ENCODE assay signal across 8 mouse cellular contexts in genomic region chr10:41488877-41489276, GRCm38 (mm10). TPM values are rescaled to one million over a fixed set of nuclear protein-coding genes. Genes with fewer than 3 reads are reported as not detected.
A peak's percentile ranks its signal among the peaks of the same experiment; 100 is the strongest.
DNase-seq lines count a peak whose midpoint lies in the region; ATAC-seq and TF ChIP-seq lines count a peak whose summit lies in the region.

No protein-coding gene starts in this region.

- H3K9me3 ChIP-seq in CH12.LX (replicated peaks; ENCODE audit: low read length): no peaks in the 10 kb centered on the region
- no peaks in the 10 kb centered on the region for H3K9me3 ChIP-seq in heart, embryonic 16.5 days (replicated peaks; ENCODE audit: control insufficient read depth, low read length)

- 22% methylated on average over 7 of the region's 7 CpGs for WGBS in heart, adult 2 months
- 32% methylated on average over 7 of the region's 7 CpGs for WGBS in heart, embryonic 16.5 days

- H3K9ac ChIP-seq in heart, adult 2 months (ENCODE audit: low read depth, low read length): peak overlapping the region; percentile 78
- H3K9ac ChIP-seq in CH12.LX (ENCODE audit: insufficient read depth, low read depth): no peak overlapping the region
- H3K9ac ChIP-seq in heart, embryonic 16.5 days (ENCODE audit: low read length): peak overlapping the region; percentile 83

- peaks cover 7% of the 10 kb centered on the region for H3K4me1 ChIP-seq in heart, adult 2 months (ENCODE audit: control insufficient read depth, insufficient read depth, low read length)
- peaks cover 4 to 17% of the 10 kb centered on the region in 2 experiments; a peak in 3 of 4 replicates for H3K4me1 ChIP-seq in CH12.LX (ENCODE audit: control insufficient read depth in 1 of 2, insufficient read depth in 2 of 2)
- H3K4me1 ChIP-seq in heart, embryonic 16.5 days (ENCODE audit: control insufficient read depth, insufficient read depth, low read length): peaks cover 12% of the 10 kb centered on the region

- H3K79me2 ChIP-seq in heart, adult 2 months (replicated peaks; ENCODE audit: control insufficient read depth, insufficient read depth, low read length): no peaks in the 10 kb centered on the region; the same call in 1 of the 2 replicates
- H3K79me2 ChIP-seq in CH12.LX (replicated peaks; ENCODE audit: control insufficient read depth, extremely low read depth, insufficient read depth, poor library complexity, severe bottlenecking): no peaks in the 10 kb centered on the region

- dilution Hi-C loops in CH12.LX (cut with MboI; ENCODE audit: extremely low pct_ligation_motif_present, extremely low pct_unique_long_range_greater_than_20kb, low sequenced_read_pairs): no loop called here

- no peak overlapping the region for H3K27ac ChIP-seq in heart, adult 2 months
- H3K27ac ChIP-seq in CH12.LX (ENCODE audit: insufficient read depth, low read depth): no peak overlapping the region
- H3K27ac ChIP-seq in heart, embryonic 16.5 days (ENCODE audit: low read length): no peak overlapping the region

- H3K36me3 ChIP-seq in heart, adult 2 months (ENCODE audit: control insufficient read depth, insufficient read depth, low read length): no peaks in the 10 kb centered on the region
- H3K36me3 ChIP-seq in CH12.LX (replicated peaks in 1 of 2; ENCODE audit: control insufficient read depth in 1 of 2, insufficient read depth in 1 of 2, low read length in 1 of 2): peaks cover 42 to 54% of the 10 kb centered on the region in 2 experiments
- peaks cover 30% of the 10 kb centered on the region for H3K36me3 ChIP-seq in heart, embryonic 16.5 days (ENCODE audit: control insufficient read depth, insufficient read depth)

- no peak for ATAC-seq in heart, embryonic 16.5 days (replicated peaks; ENCODE audit: extremely low read depth, insufficient read depth, low FRiP score)
- 0 out of 2 replicates have a peak, but pooled peaks have one; percentile 16 for ATAC-seq in megakaryocyte, adult 5-6 weeks (ENCODE audit: poor library complexity, severe bottlenecking)

- TF ChIP-seq EP300 in heart, adult 2 months (IDR thresholded peaks at IDR 0.05; ENCODE audit: insufficient read depth, low read depth, low read length): no peak
- TF ChIP-seq EP300 in CH12.LX (IDR thresholded peaks at IDR 0.05; ENCODE audit: low read length): no peak

- in situ Hi-C loops in CH12.LX (cut with MboI; ENCODE audit: low pct_ligation_motif_present, low pct_unique_long_range_greater_than_20kb, low sequenced_read_pairs): no loop called here

- no peak for TF ChIP-seq RAD21 in CH12.LX (IDR thresholded peaks at IDR 0.05; ENCODE audit: low read depth, low read length)

- H3K4me2 ChIP-seq in CH12.LX (ENCODE audit: insufficient read depth, low read depth, poor library complexity, severe bottlenecking): peak overlapping the region; percentile 60; the same call in 1 of the 2 replicates
- H3K4me2 ChIP-seq in heart, embryonic 16.5 days (ENCODE audit: low read depth, low read length): peak overlapping the region; percentile 100

- H3K4me3 ChIP-seq in heart, adult 2 months: peak overlapping the region; percentile 75
- H3K4me3 ChIP-seq in CH12.LX (replicated peaks in 1 of 3; ENCODE audit: low read depth in 2 of 3, low read length in 2 of 3, poor library complexity in 1 of 3): no peak overlapping the region
- peak overlapping the region; percentile 75 for H3K4me3 ChIP-seq in heart, embryonic 16.5 days (ENCODE audit: low read length)

- no peak for TF ChIP-seq POLR2A in heart, adult 2 months (IDR thresholded peaks at IDR 0.05; ENCODE audit: insufficient read depth, low read depth, low read length)
- TF ChIP-seq POLR2A in CH12.LX (IDR thresholded peaks at IDR 0.05; ENCODE audit: low read depth, low read length): no peak

- no peak for TF ChIP-seq CTCF in heart, adult 2 months (IDR thresholded peaks at IDR 0.05)
- no peak for TF ChIP-seq CTCF in CH12.LX (conservative IDR thresholded peaks at IDR 0.05 in 1 of 2, IDR thresholded peaks at IDR 0.05 in 1 of 2; ENCODE audit: low read depth in 2 of 2, low read length in 2 of 2)

- intact Hi-C loops in heart, adult 2 months (cut with DNase I): no loop called here
- intact Hi-C loops in heart, postnatal 14 days (cut with DNase I): no loop called here

- no peaks in the 10 kb centered on the region for H3K27me3 ChIP-seq in heart, adult 2 months (ENCODE audit: control insufficient read depth, insufficient read depth, low read length)
- no peaks in the 10 kb centered on the region for H3K27me3 ChIP-seq in CH12.LX (replicated peaks)
- no peaks in the 10 kb centered on the region for H3K27me3 ChIP-seq in heart, embryonic 16.5 days (ENCODE audit: control insufficient read depth, insufficient read depth, low read length)

- DNase-seq in heart, adult 2 months: no peak
- no peak for DNase-seq in heart, postnatal 14 days
- DNase-seq in CH12.LX (ENCODE audit: extremely low read depth): no peak
- no peak for DNase-seq in adrenal gland, postnatal 25 days
- DNase-seq in cerebellum, postnatal 36 days: no peak
- DNase-seq in urinary bladder, adult 18-20 months (ENCODE audit: low spot score in 2 of 2): no peak

TF ChIP-seq in CH12.LX, 34 proteins besides CTCF, POLR2A, EP300 and RAD21 (continues in another document):
- TF ChIP-seq HCFC1 (IDR thresholded peaks at IDR 0.05; ENCODE audit: low read depth, low read length): no peak
- no peak for TF ChIP-seq MAFK (IDR thresholded peaks at IDR 0.05; ENCODE audit: insufficient replicate concordance, low read length)
- no peak for TF ChIP-seq MYC (IDR thresholded peaks at IDR 0.05; ENCODE audit: low read depth, low read length)
- no peak for TF ChIP-seq ELF1 (IDR thresholded peaks at IDR 0.05; ENCODE audit: low read depth, low read length)
- TF ChIP-seq CHD1 (IDR thresholded peaks at IDR 0.05; ENCODE audit: low read depth, low read length): no peak
- no peak for TF ChIP-seq USF2 (conservative IDR thresholded peaks at IDR 0.05; ENCODE audit: low read depth, low read length)
- TF ChIP-seq SMC3 (IDR thresholded peaks at IDR 0.05; ENCODE audit: low read depth, low read length): no peak
- TF ChIP-seq JUN (IDR thresholded peaks at IDR 0.05; ENCODE audit: insufficient read depth, low read depth, low read length): no peak
- no peak for TF ChIP-seq USF1 (IDR thresholded peaks at IDR 0.05; ENCODE audit: low read depth, low read length)
- TF ChIP-seq CHD2 (IDR thresholded peaks at IDR 0.05; ENCODE audit: low read length): no peak
- no peak for TF ChIP-seq ZMIZ1 (IDR thresholded peaks at IDR 0.05; ENCODE audit: low read depth, low read length)
- no peak for TF ChIP-seq IRF4 (IDR thresholded peaks at IDR 0.05; ENCODE audit: low read depth, low read length)

RNA-seq across cellular contexts. Expression of gene Smpd2, which starts 1.3 kb away (rescaled TPM):
- 10 to 100 TPM; 31.8 to 36.2 TPM for total RNA-seq in heart, adult 2 months (2021)
- polyA plus RNA-seq in heart, adult 2 months (2012; rRNA removed): 60.2 and 60.8 TPM in 2 replicates
- total RNA-seq in heart, postnatal 14 days (2021): 10 to 100 TPM; 42.8 to 45.3 TPM
- total RNA-seq in CH12.LX (2012; rRNA removed): 15.4 and 15.7 TPM in 2 replicates
- total RNA-seq in CH12.LX (2014; rRNA removed): 8.9 and 11.0 TPM in 2 replicates
- 11.1 and 11.3 TPM in 2 replicates for polyA plus RNA-seq in CH12.LX (2012; ENCODE audit: insufficient read length, low read depth)
- polyA plus RNA-seq in heart, embryonic 16.5 days (2015; fragmentation: Nextera tagmentation; extraction: Ambion mirVana): 55.0 and 59.3 TPM in 2 replicates
- 9.4 and 14.3 TPM in 2 replicates for total RNA-seq in megakaryocyte, adult 5-6 weeks (2015)
- total RNA-seq in megakaryocyte, adult 5-6 weeks (2017): 10.9 and 11.3 TPM in 2 replicates
- 27.2 and 36.3 TPM in 2 replicates for total RNA-seq in adrenal gland, postnatal 25 days (2021)

RNA-seq across cellular contexts. Expression of gene Ppil6, which starts 1.4 kb away (rescaled TPM):
- total RNA-seq in heart, adult 2 months (2021): 1 to 10 TPM in 1 of 2 experiments, under 1 TPM in 1; 0.84 to 1.7 TPM
- polyA plus RNA-seq in heart, adult 2 months (2012; rRNA removed): 0.59 and 1.2 TPM in 2 replicates
- total RNA-seq in heart, postnatal 14 days (2021): 1 to 10 TPM; 1.6 to 3.0 TPM
- total RNA-seq in CH12.LX (2012; rRNA removed): not detected in 2 replicates
- total RNA-seq in CH12.LX (2014; rRNA removed): not detected in 2 replicates
- not detected in 2 replicates for polyA plus RNA-seq in CH12.LX (2012; ENCODE audit: insufficient read length, low read depth)
- 1.3 and 1.4 TPM in 2 replicates for polyA plus RNA-seq in heart, embryonic 16.5 days (2015; fragmentation: Nextera tagmentation; extraction: Ambion mirVana)
- total RNA-seq in megakaryocyte, adult 5-6 weeks (2015): 1.2 and 1.3 TPM in 2 replicates
- not detected in 2 replicates for total RNA-seq in megakaryocyte, adult 5-6 weeks (2017)
- 1.7 TPM in 1 of 2 replicates, not detected in the other for total RNA-seq in adrenal gland, postnatal 25 days (2021)

RNA-seq across cellular contexts. Expression of gene Mical1, which starts 12.8 kb away (rescaled TPM):
- 10 to 100 TPM in 1 of 2 experiments, 1 to 10 TPM in 1; 9.6 to 11.0 TPM for total RNA-seq in heart, adult 2 months (2021)
- polyA plus RNA-seq in heart, adult 2 months (2012; rRNA removed): 18.5 and 20.3 TPM in 2 replicates
- total RNA-seq in heart, postnatal 14 days (2021): 10 to 100 TPM; 20.6 to 20.8 TPM
- total RNA-seq in CH12.LX (2012; rRNA removed): 36.3 and 37.7 TPM in 2 replicates
- 22.5 and 23.0 TPM in 2 replicates for total RNA-seq in CH12.LX (2014; rRNA removed)
- 67.4 and 70.2 TPM in 2 replicates for polyA plus RNA-seq in CH12.LX (2012; ENCODE audit: insufficient read length, low read depth)
- 37.7 and 42.5 TPM in 2 replicates for polyA plus RNA-seq in heart, embryonic 16.5 days (2015; fragmentation: Nextera tagmentation; extraction: Ambion mirVana)
- total RNA-seq in megakaryocyte, adult 5-6 weeks (2015): 48.0 and 57.5 TPM in 2 replicates
- 59.9 and 60.7 TPM in 2 replicates for total RNA-seq in megakaryocyte, adult 5-6 weeks (2017)
- 10.4 and 11.8 TPM in 2 replicates for total RNA-seq in adrenal gland, postnatal 25 days (2021)

RNA-seq across cellular contexts. Expression of gene Cd164, which starts 30.3 kb away (rescaled TPM):
- 100 to 1,000 TPM; 137 to 151 TPM for total RNA-seq in heart, adult 2 months (2021)
- polyA plus RNA-seq in heart, adult 2 months (2012; rRNA removed): 131 and 193 TPM in 2 replicates
- total RNA-seq in heart, postnatal 14 days (2021): 100 to 1,000 TPM; 140 to 155 TPM
- total RNA-seq in CH12.LX (2012; rRNA removed) (41.0 and 43.6 TPM in 2 replicates), CH12.LX (2014; rRNA removed) (140 and 151 TPM in 2 replicates)
- 163 and 191 TPM in 2 replicates for polyA plus RNA-seq in CH12.LX (2012; ENCODE audit: insufficient read length, low read depth)
- polyA plus RNA-seq in heart, embryonic 16.5 days (2015; fragmentation: Nextera tagmentation; extraction: Ambion mirVana): 179 and 196 TPM in 2 replicates
- 161 and 188 TPM in 2 replicates for total RNA-seq in megakaryocyte, adult 5-6 weeks (2015)
- total RNA-seq in megakaryocyte, adult 5-6 weeks (2017): 115 and 135 TPM in 2 replicates
- 213 and 238 TPM in 2 replicates for total RNA-seq in adrenal gland, postnatal 25 days (2021)

RNA-seq across cellular contexts. Expression of gene Zbtb24, which starts 38.7 kb away (rescaled TPM):
- 1 to 10 TPM; 6.9 to 7.9 TPM for total RNA-seq in heart, adult 2 months (2021)
- 6.0 and 8.7 TPM in 2 replicates for polyA plus RNA-seq in heart, adult 2 months (2012; rRNA removed)
- 1 to 10 TPM; 9.6 to 9.8 TPM for total RNA-seq in heart, postnatal 14 days (2021)
- total RNA-seq in CH12.LX (2012; rRNA removed) (11.4 and 11.7 TPM in 2 replicates), CH12.LX (2014; rRNA removed) (14.3 and 15.2 TPM in 2 replicates)
- 10.5 and 11.8 TPM in 2 replicates for polyA plus RNA-seq in CH12.LX (2012; ENCODE audit: insufficient read length, low read depth)
- 12.9 and 14.4 TPM in 2 replicates for polyA plus RNA-seq in heart, embryonic 16.5 days (2015; fragmentation: Nextera tagmentation; extraction: Ambion mirVana)
- 9.3 and 12.6 TPM in 2 replicates for total RNA-seq in megakaryocyte, adult 5-6 weeks (2015)
- total RNA-seq in megakaryocyte, adult 5-6 weeks (2017): 22.3 and 26.2 TPM in 2 replicates
- total RNA-seq in adrenal gland, postnatal 25 days (2021): 21.8 and 26.0 TPM in 2 replicates

Comparison
In these comparisons a context has a peak if more than half of its experiments do, and no peak if none do; other contexts are left out.
1. H3K4me3 ChIP-seq: peak in heart, adult 2 months (single experiment) and heart, embryonic 16.5 days (single experiment); none in CH12.LX (0 of 3).